Mouse (Mus musculus): ENCODE measurements around the gene Cep162.

Gene Cep162

GRCm38 (mm10) chr9:87152641-87153325 is 102.6 kb downstream of the Cep162 start:
- DNase-seq = no peak

- DNase-seq = no peak
Observed at GRCm38 (mm10) chr9:87147927-87148326, 107.4 kb downstream of the Cep162 start.

GRCm38 (mm10) chr9:87146400-87146799 is 108.9 kb downstream of the Cep162 start:
- no peak for DNase-seq

- no peak for DNase-seq
Observed at GRCm38 (mm10) chr9:87145671-87146070, 109.7 kb downstream of the Cep162 start.

GRCm38 (mm10) chr9:87145180-87145579 is 110.2 kb downstream of the Cep162 start:
- no peak for DNase-seq

GRCm38 (mm10) chr9:87144532-87144931 is 110.8 kb downstream of the Cep162 start:
- peak; percentile 1 for DNase-seq

- peak in 1 of 2 experiments; percentile 1 for DNase-seq
Observed at GRCm38 (mm10) chr9:87144106-87144505, 111.2 kb downstream of the Cep162 start, which contains the start of gene Mrap2. TSS of gene Mrap2 (plus strand) at chr9:87144306.

GRCm38 (mm10) chr9:87143076-87143475 is 112.3 kb downstream of the Cep162 start:
- DNase-seq = no peak
